Mouse (Mus musculus): ENCODE results near the gene Slc4a2.

- TF ChIP-seq TAL1 (IDR thresholded peaks at IDR 0.05; ENCODE audit: low read length) (no peak), GATA1 (IDR thresholded peaks at IDR 0.05; ENCODE audit: low read length) (no peak)
These were observed 24.1 kb downstream of the Slc4a2 start, which contains the start of gene Tmub1 for GRCm38 (mm10) chr5:24447624-24448298.

All from erythroblast, embryonic 14.5 days (primary cell).